Mouse (Mus musculus): ENCODE data around the gene Ptpre. TPM values are rescaled to one million over a fixed set of nuclear protein-coding genes. Genes with fewer than 3 reads are reported as not detected.

Gene Ptpre
- polyA plus RNA-seq, 1 experiment from 2014 or later, result 3.1 TPM

- no peak for ATAC-seq (ENCODE audit: insufficient read depth, low FRiP score)
- Histone ChIP-seq H3K9me3 (replicated peaks; ENCODE audit: control insufficient read depth, low read length) (no peaks in the 10 kb centered on the region), H3K4me3 (replicated peaks; ENCODE audit: low read length) (no peak overlapping the region), H3K27ac (ENCODE audit: low read length) (no peak overlapping the region), H3K27me3 (ENCODE audit: control insufficient read depth, insufficient read depth, low read length) (no peaks in the 10 kb centered on the region), H3K9ac (ENCODE audit: low read length) (no peak overlapping the region), H3K4me1 (ENCODE audit: control insufficient read depth, insufficient read depth, low read length) (no peaks in the 10 kb centered on the region), H3K4me2 (ENCODE audit: low read depth, low read length) (no peak overlapping the region), H3K36me3 (ENCODE audit: control insufficient read depth, insufficient read depth, low read length) (peaks cover 38% of the 10 kb centered on the region)
- 84% methylated on average over 6 of the region's 6 CpGs for WGBS
These were observed 168.5 kb downstream of the Ptpre start for GRCm38 (mm10) chr7:135705753-135706152.

DNA sequence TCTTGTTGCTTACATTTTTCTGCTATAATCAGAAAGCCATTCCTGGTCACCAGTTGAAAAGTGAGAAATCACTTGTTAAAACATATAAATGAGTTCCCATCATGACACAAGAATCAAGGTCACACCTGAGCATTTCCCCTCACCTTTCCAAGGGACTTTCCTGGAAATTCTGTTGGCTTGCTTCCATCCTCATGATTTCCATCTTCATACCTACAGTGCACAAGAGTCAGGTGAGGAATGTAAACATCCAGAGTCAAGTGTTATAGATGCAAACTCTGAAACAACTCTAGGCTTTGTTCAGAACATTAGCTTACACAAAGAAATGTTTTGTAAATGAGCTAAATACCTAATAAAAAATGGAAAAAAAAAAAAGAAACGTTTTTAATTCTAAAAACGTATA, 173.4 kb downstream of the Ptpre start:
- H3K9me3 ChIP-seq (replicated peaks; ENCODE audit: control insufficient read depth, low read length), result no peaks in the 10 kb centered on the region
- no peak overlapping the region for H3K9ac ChIP-seq (ENCODE audit: low read length)
- H3K27ac ChIP-seq (ENCODE audit: low read length), result no peak overlapping the region
- H3K4me1 ChIP-seq (ENCODE audit: control insufficient read depth, insufficient read depth, low read length), result peaks cover 7% of the 10 kb centered on the region; the same call in 1 of the 2 replicates
- H3K4me3 ChIP-seq (replicated peaks; ENCODE audit: low read length), result no peak overlapping the region
- WGBS, result 69% methylated on average over 2 of the region's 2 CpGs
- no peak overlapping the region for H3K4me2 ChIP-seq (ENCODE audit: low read depth, low read length)
- H3K36me3 ChIP-seq (ENCODE audit: control insufficient read depth, insufficient read depth, low read length), result peaks cover 14% of the 10 kb centered on the region; the same call in 1 of the 2 replicates
- ATAC-seq (ENCODE audit: insufficient read depth, low FRiP score), result no peak
- H3K27me3 ChIP-seq (ENCODE audit: control insufficient read depth, insufficient read depth, low read length), result no peaks in the 10 kb centered on the region

- Histone ChIP-seq H3K4me3 (replicated peaks; ENCODE audit: low read length) (peak overlapping the region; percentile 31; the same call in 1 of the 2 replicates), H3K27me3 (ENCODE audit: control insufficient read depth, insufficient read depth, low read length) (no peaks in the 10 kb centered on the region), H3K36me3 (ENCODE audit: control insufficient read depth, insufficient read depth, low read length) (peaks cover 6% of the 10 kb centered on the region; the same call in 1 of the 2 replicates), H3K9me3 (replicated peaks; ENCODE audit: control insufficient read depth, low read length) (no peaks in the 10 kb centered on the region), H3K9ac (ENCODE audit: low read length) (no peak overlapping the region), H3K27ac (ENCODE audit: low read length) (no peak overlapping the region), H3K4me2 (ENCODE audit: low read depth, low read length) (peak overlapping the region; percentile 72; the same call in 1 of the 2 replicates), H3K4me1 (ENCODE audit: control insufficient read depth, insufficient read depth, low read length) (peaks cover 11% of the 10 kb centered on the region; the same call in 1 of the 2 replicates)
- WGBS, result 88% methylated on average over 1 of the region's 1 CpGs
- ATAC-seq (ENCODE audit: insufficient read depth, low FRiP score), result no peak
These were observed 175.3 kb downstream of the Ptpre start for GRCm38 (mm10) chr7:135712534-135712933.

DNA sequence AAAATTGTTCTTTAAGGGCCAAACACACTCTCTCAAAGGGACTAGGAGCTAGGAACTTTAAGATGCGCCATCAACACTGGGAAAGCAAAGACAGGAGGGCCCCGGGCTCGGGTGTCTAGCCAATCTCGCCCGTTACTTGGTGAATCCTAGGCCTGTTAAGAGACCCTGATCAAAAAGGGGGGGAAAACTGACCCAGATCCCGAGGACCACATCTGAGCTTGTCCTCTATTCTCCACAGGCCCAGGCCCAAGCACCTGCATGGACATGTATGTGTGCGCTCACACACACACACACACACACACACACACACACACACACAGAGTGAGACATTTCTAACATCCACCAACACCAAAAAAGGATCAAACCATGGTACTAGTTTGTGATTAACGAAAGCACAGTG, 176.0 kb downstream of the Ptpre start:
- no peak for ATAC-seq (ENCODE audit: insufficient read depth, low FRiP score)
- peak overlapping the region; percentile 72 for H3K4me2 ChIP-seq (ENCODE audit: low read depth, low read length)

GRCm38 (mm10) chr7:135715166-135715565, 177.9 kb downstream of the Ptpre start:
- Histone ChIP-seq H3K27me3 (ENCODE audit: control insufficient read depth, insufficient read depth, low read length) (no peaks in the 10 kb centered on the region), H3K36me3 (ENCODE audit: control insufficient read depth, insufficient read depth, low read length) (no peaks in the 10 kb centered on the region), H3K4me2 (ENCODE audit: low read depth, low read length) (peak overlapping the region; percentile 72), H3K27ac (ENCODE audit: low read length) (0 out of 2 replicates have a peak overlapping the region, but pooled peaks have one; percentile 74), H3K9me3 (replicated peaks; ENCODE audit: control insufficient read depth, low read length) (no peaks in the 10 kb centered on the region), H3K4me3 (replicated peaks; ENCODE audit: low read length) (peak overlapping the region; percentile 91), H3K4me1 (ENCODE audit: control insufficient read depth, insufficient read depth, low read length) (peaks cover 11% of the 10 kb centered on the region; the same call in 1 of the 2 replicates), H3K9ac (ENCODE audit: low read length) (peak overlapping the region; percentile 87)
- WGBS, result 4% methylated on average over 7 of the region's 7 CpGs
- no peak for ATAC-seq (ENCODE audit: insufficient read depth, low FRiP score)

More for the DNA sequence above, 176.0 kb downstream of the Ptpre start:
- H3K27me3 ChIP-seq (ENCODE audit: control insufficient read depth, insufficient read depth, low read length), result no peaks in the 10 kb centered on the region
- no peaks in the 10 kb centered on the region for H3K36me3 ChIP-seq (ENCODE audit: control insufficient read depth, insufficient read depth, low read length)
- H3K9me3 ChIP-seq (replicated peaks; ENCODE audit: control insufficient read depth, low read length), result no peaks in the 10 kb centered on the region
- peak overlapping the region; percentile 31; the same call in 1 of the 2 replicates for H3K9ac ChIP-seq (ENCODE audit: low read length)
- peak overlapping the region; percentile 31 for H3K4me3 ChIP-seq (replicated peaks; ENCODE audit: low read length)
- peaks cover 11% of the 10 kb centered on the region; the same call in 1 of the 2 replicates for H3K4me1 ChIP-seq (ENCODE audit: control insufficient read depth, insufficient read depth, low read length)
- WGBS, result 77% methylated on average over 8 of the region's 8 CpGs
- no peak overlapping the region for H3K27ac ChIP-seq (ENCODE audit: low read length)

DNA sequence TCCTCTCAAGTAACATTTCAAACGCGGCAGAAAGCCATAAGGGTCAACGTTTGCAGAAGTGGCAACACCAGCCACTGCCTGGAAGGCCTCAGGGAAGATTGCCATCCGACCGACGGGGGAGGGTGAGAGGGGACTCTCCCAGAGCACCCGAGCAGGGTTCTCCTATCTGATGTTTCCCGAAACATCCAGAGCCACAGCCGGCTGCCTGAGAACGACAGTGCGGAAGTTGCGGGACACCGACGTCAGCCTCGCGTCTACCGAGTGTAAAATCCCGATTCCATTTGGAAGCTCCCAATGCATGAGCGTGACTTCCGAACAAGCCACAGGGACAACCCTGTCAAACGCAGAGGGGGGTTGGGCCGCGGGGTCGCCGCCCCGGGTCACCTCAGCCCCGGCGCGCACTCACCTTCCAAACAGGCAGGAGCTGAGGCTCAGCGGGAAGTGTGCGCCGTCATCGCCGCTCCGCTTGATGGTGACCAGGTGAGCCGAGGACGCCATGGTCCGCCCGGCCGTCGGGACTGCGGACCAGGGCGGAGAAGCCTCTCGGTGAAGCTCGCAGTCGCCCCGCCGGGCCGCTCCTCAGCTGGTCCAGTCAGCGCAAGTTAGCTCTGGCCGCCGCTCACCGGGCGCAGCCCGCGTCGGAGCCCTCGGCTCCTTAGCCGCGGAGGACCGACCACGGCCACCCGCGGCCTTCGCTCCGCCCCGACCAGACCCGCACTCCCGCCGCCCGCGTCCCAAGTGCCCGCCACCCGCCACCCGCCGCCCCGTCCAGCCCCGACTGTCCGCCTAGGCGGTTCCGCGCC, 178.6 kb downstream of the Ptpre start, which contains the start of gene Mki67:
Mki67 (minus strand) TSS at position 720 of the 803 bp plus-strand sequence.
- Histone ChIP-seq H3K4me2 (ENCODE audit: low read depth, low read length) (peak within 1 kb of the TSS; percentile 72), H3K4me3 (replicated peaks; ENCODE audit: low read length) (peak within 1 kb of the TSS; percentile 91), H3K4me1 (ENCODE audit: control insufficient read depth, insufficient read depth, low read length) (peaks cover 13% of the 10 kb centered on the region), H3K27ac (ENCODE audit: low read length) (peak within 1 kb of the TSS; percentile 74), H3K9me3 (replicated peaks; ENCODE audit: control insufficient read depth, low read length) (no peaks in the 10 kb centered on the region), H3K9ac (ENCODE audit: low read length) (peak within 1 kb of the TSS; percentile 87), H3K27me3 (ENCODE audit: control insufficient read depth, insufficient read depth, low read length) (no peaks in the 10 kb centered on the region), H3K36me3 (ENCODE audit: control insufficient read depth, insufficient read depth, low read length) (no peaks in the 10 kb centered on the region)
- under 1% methylated on average over 67 of the region's 82 CpGs for WGBS
- ATAC-seq (ENCODE audit: insufficient read depth, low FRiP score), result peak; percentile 56

GRCm38 (mm10) chr7:135716445-135716877, 179.2 kb downstream of the Ptpre start:
- Histone ChIP-seq H3K9ac (ENCODE audit: low read length) (peak overlapping the region; percentile 87), H3K4me1 (ENCODE audit: control insufficient read depth, insufficient read depth, low read length) (peaks cover 14% of the 10 kb centered on the region), H3K36me3 (ENCODE audit: control insufficient read depth, insufficient read depth, low read length) (no peaks in the 10 kb centered on the region), H3K4me3 (replicated peaks; ENCODE audit: low read length) (peak overlapping the region; percentile 91), H3K27ac (ENCODE audit: low read length) (peak overlapping the region; percentile 52), H3K27me3 (ENCODE audit: control insufficient read depth, insufficient read depth, low read length) (no peaks in the 10 kb centered on the region), H3K4me2 (ENCODE audit: low read depth, low read length) (peak overlapping the region; percentile 72), H3K9me3 (replicated peaks; ENCODE audit: control insufficient read depth, low read length) (no peaks in the 10 kb centered on the region)
- peak; percentile 98 for ATAC-seq (ENCODE audit: insufficient read depth, low FRiP score)
- WGBS, result under 1% methylated on average over 26 of the region's 28 CpGs

DNA sequence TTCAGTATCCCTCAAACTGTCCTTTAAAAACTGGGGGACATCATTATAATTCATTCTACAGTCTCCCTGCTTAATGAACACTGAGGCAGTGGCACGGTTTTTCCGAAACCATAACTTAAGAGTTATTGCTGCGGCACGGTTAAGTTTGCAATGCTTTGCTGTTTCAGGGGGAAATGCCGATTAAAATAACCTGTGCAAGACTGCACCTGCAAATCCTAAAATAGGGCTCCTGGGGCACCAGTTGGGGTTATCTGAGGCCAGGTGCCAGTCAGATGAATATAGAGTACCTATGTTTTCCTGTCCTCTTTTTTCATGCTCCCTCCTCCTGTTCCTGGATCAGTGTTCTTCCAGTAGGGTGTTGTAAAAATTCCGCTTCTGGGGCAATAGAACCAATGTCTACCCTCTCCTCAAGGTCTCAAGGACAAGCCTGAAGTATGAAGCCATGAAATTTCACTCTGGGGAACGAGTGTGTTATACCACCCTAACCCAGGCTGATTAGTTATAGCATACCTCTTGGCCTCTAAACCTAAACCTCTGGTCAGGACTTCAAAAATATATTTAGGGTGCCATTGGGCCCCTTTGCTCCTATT, 179.8 kb downstream of the Ptpre start:
- Histone ChIP-seq H3K36me3 (ENCODE audit: control insufficient read depth, insufficient read depth, low read length) (no peaks in the 10 kb centered on the region), H3K27ac (ENCODE audit: low read length) (peak overlapping the region; percentile 52), H3K4me2 (ENCODE audit: low read depth, low read length) (peak overlapping the region; percentile 66), H3K27me3 (ENCODE audit: control insufficient read depth, insufficient read depth, low read length) (no peaks in the 10 kb centered on the region), H3K4me1 (ENCODE audit: control insufficient read depth, insufficient read depth, low read length) (peaks cover 20% of the 10 kb centered on the region), H3K9me3 (replicated peaks; ENCODE audit: control insufficient read depth, low read length) (no peaks in the 10 kb centered on the region), H3K9ac (ENCODE audit: low read length) (peak overlapping the region; percentile 72), H3K4me3 (replicated peaks; ENCODE audit: low read length) (peak overlapping the region; percentile 91)
- 57% methylated on average over 7 of the region's 7 CpGs for WGBS
- ATAC-seq (ENCODE audit: insufficient read depth, low FRiP score), result no peak

All from stomach, embryonic 16.5 days (tissue).